Mouse (Mus musculus) cerebellum, adult 2 months (tissue): ENCODE measurements at regions not wholly inside any gene's neighbourhood (a gene's known extent, or its start where the extent isn't known, plus 50 kb on each side); places are given as distances from the start of the nearest gene placed in this dataset.

Source experiments
- CTCF ChIP-seq: fragments of 200-500 bp; IDR thresholded peaks from 2 replicates; pipeline ENCODE4 v1.5.1; 2011; ENCODE audit warnings: low read depth, mild to moderate bottlenecking, control low read depth, low read length, moderate library complexity, borderline replicate concordance; ENCODE audit not compliant: insufficient read depth
- POLR2A ChIP-seq: fragments of 200-500 bp; IDR thresholded peaks from 2 replicates; pipeline ENCODE4 v1.6.1; 2011; ENCODE audit warnings: low read length, control low read depth, borderline replicate concordance; ENCODE audit not compliant: insufficient read depth

DNA sequence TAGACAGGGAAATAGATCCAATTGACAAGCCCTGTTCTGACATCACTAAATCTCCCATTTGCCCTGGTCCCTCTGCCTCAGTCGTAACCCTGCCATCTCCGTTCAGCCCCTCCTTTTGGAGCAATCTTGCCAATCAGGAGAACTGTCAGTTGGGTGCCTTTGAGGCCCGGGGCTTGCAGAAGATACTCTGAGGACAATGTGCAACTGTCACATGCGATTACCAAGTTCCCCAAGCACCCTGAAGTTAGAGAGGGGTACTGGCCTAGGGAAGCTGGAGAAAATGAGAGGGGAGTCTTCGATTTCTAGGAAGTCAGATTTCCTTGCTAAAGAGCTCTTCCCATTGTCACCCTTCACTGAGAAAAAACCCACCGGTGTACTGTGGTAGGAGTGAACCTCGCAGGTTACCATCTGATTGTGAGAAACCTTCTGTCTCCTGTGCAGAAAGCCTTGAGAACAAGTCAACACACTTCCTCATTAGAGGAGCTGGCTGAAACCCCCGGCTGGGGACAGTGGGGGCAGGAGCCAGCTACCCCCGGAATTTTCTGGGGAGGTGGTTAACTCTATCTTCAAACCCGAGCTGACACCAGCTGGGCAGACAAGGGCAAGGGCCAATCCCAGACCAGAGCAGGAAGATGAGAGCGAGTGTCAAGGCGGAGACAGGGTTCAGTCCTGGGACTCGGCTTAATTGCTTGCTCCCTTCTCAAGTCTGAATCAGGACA, 279.0 kb downstream of the Etnk1 start:
- TF ChIP-seq POLR2A (no peak), CTCF (no peak)
